Mouse (Mus musculus) myocyte (in vitro differentiated cells): ENCODE data around the gene Spsb2.

Source experiments
- E2F4 ChIP-seq: IDR thresholded peaks from one replicate; pipeline ENCODE4 v1.6.1; 2011; ENCODE audit warnings: mild to moderate bottlenecking, control low read depth, moderate library complexity; ENCODE audit not compliant: insufficient read depth
- MAX ChIP-seq: IDR thresholded peaks from one replicate; pipeline ENCODE4 v1.6.1; 2011; ENCODE audit warnings: low read depth, mild to moderate bottlenecking, control low read depth
- MYOD1 ChIP-seq, 3 experiments: IDR thresholded peaks; one replicate each; pipeline ENCODE4 v1.6.1; 2011; ENCODE audit warnings: control low read depth in 2 of 3, low read depth in 2 of 3, mild to moderate bottlenecking in 2 of 3, moderate library complexity in 1 of 3; ENCODE audit not compliant: insufficient read length in 2 of 3, control insufficient read depth in 1 of 3
- POLR2A ChIP-seq: IDR thresholded peaks from one replicate; pipeline ENCODE4 v1.6.1; 2011; ENCODE audit warnings: low read depth, mild to moderate bottlenecking, control low read depth, moderate library complexity; ENCODE audit not compliant: insufficient read length
- TCF12 ChIP-seq: IDR thresholded peaks from one replicate; pipeline ENCODE4 v1.6.1; 2011; ENCODE audit warnings: mild to moderate bottlenecking, control low read depth; ENCODE audit not compliant: poor library complexity, insufficient read depth, severe bottlenecking
- USF1 ChIP-seq: IDR thresholded peaks from one replicate; pipeline ENCODE4 v1.6.1; 2011; ENCODE audit warnings: low read depth, mild to moderate bottlenecking, control low read depth, moderate library complexity

GRCm38 (mm10) chr6:124859725-124860124 lies 51.3 kb downstream of the Spsb2 start:
- TF ChIP-seq MYOD1 (IDR thresholded peaks at IDR 0.05; ENCODE audit: control insufficient read depth in 1 of 3, insufficient read length in 2 of 3, low read depth in 2 of 3): no peak
- no peak for TF ChIP-seq POLR2A
- no peak for TF ChIP-seq USF1
- TF ChIP-seq TCF12: no peak
- no peak for TF ChIP-seq E2F4
- TF ChIP-seq MAX: no peak
